In genomic region chr17:85948911-85949909, GRCm38 (mm10) we compare ENCODE assay signal across 9 mouse cellular contexts.
DNase-seq lines count a peak whose midpoint lies in the region; ATAC-seq and TF ChIP-seq lines count a peak whose summit lies in the region.
"Had no signal": no experiment of that assay in that cellular context is flagged by ENCODE, and none has a peak within 500 bp of the region (broad histone marks: within the 10 kb centered on the region; RNA-seq: fewer than 3 reads in every experiment).

No protein-coding gene starts in this region.

- 51% methylated on average over 11 of the region's 11 CpGs for WGBS in kidney, postnatal 0 days
- 77% methylated on average over 11 of the region's 11 CpGs for WGBS in embryonic facial prominence, embryonic 10.5 days
- WGBS in thymus, adult 2 months = 90% methylated on average over 11 of the region's 11 CpGs

- ATAC-seq in kidney, postnatal 0 days (replicated peaks; ENCODE audit: low FRiP score, low read depth) = no peak

- no peak for TF ChIP-seq POLR2A in thymus, adult 2 months (IDR thresholded peaks at IDR 0.05; ENCODE audit: control insufficient read depth, extremely low read depth, insufficient read depth, low read length, poor library complexity)

- no peak overlapping the region for H3K9ac ChIP-seq in kidney, postnatal 0 days (ENCODE audit: low read depth, low read length)
- H3K9ac ChIP-seq: liver, embryonic 14.5 days had no signal

- no peaks in the 10 kb centered on the region for H3K9me3 ChIP-seq in kidney, postnatal 0 days (replicated peaks; ENCODE audit: low read length)
- H3K9me3 ChIP-seq in embryonic facial prominence, embryonic 10.5 days = no peaks in the 10 kb centered on the region

- intact Hi-C loops in gastrocnemius, postnatal 36 days (cut with DNase I) = no loop called here

- H3K4me2 ChIP-seq in kidney, postnatal 0 days (ENCODE audit: low read length) = 0 out of 2 replicates have a peak overlapping the region, but pooled peaks have one; percentile 28

- TF ChIP-seq CTCF in kidney, postnatal 0 days (IDR thresholded peaks at IDR 0.05; ENCODE audit: low read depth) = no peak
- TF ChIP-seq CTCF in thymus, adult 2 months (IDR thresholded peaks at IDR 0.05; ENCODE audit: borderline replicate concordance, control insufficient read depth, extremely low read depth, insufficient read depth, low read length, poor library complexity) = no peak

- H3K36me3 ChIP-seq in kidney, postnatal 0 days (ENCODE audit: insufficient read depth, low read length) = no peaks in the 10 kb centered on the region
- no peaks in the 10 kb centered on the region for H3K36me3 ChIP-seq in embryonic facial prominence, embryonic 10.5 days (replicated peaks)
- no peaks in the 10 kb centered on the region for H3K36me3 ChIP-seq in thymus, adult 2 months (ENCODE audit: control insufficient read depth, insufficient read depth, low read length)

- no peak overlapping the region for H3K27ac ChIP-seq in kidney, postnatal 0 days
- no peak overlapping the region for H3K27ac ChIP-seq in embryonic facial prominence, embryonic 10.5 days (replicated peaks)
- no peak overlapping the region for H3K27ac ChIP-seq in thymus, adult 2 months (ENCODE audit: control insufficient read depth, insufficient read depth, low read length)
- H3K27ac ChIP-seq: liver, embryonic 14.5 days had no signal

- DNase-seq in kidney, postnatal 0 days (ENCODE audit: low spot score) = peak; percentile 35
- DNase-seq in kidney, adult 18-20 months = no peak
- DNase-seq in embryonic facial prominence, embryonic 10.5 days (ENCODE audit: low spot score) = peak; percentile 7
- peak; percentile 52 to 60 for DNase-seq in gastrocnemius, postnatal 36 days
- peak; percentile 12 for DNase-seq in lung, postnatal 25 days (ENCODE audit: low spot score)
- DNase-seq in natural killer cell, adult 2 months (ENCODE audit: low spot score in 2 of 2) = no peak
- DNase-seq in thymus, adult 2 months = no peak
- DNase-seq in spleen, adult 18-20 months = no peak

- H3K4me1 ChIP-seq in kidney, postnatal 0 days (replicated peaks; ENCODE audit: insufficient read depth, low read length) = no peaks in the 10 kb centered on the region
- peaks cover 17% of the 10 kb centered on the region for H3K4me1 ChIP-seq in embryonic facial prominence, embryonic 10.5 days
- no peaks in the 10 kb centered on the region for H3K4me1 ChIP-seq in thymus, adult 2 months (replicated peaks; ENCODE audit: control insufficient read depth, insufficient read depth, low read length)

- H3K27me3 ChIP-seq in kidney, postnatal 0 days (ENCODE audit: insufficient read depth, low read length) = no peaks in the 10 kb centered on the region
- H3K27me3 ChIP-seq in embryonic facial prominence, embryonic 10.5 days (replicated peaks; ENCODE audit: low read depth, poor library complexity, severe bottlenecking) = peaks cover 23% of the 10 kb centered on the region
- no peaks in the 10 kb centered on the region for H3K27me3 ChIP-seq in thymus, adult 2 months (ENCODE audit: control insufficient read depth, insufficient read depth, low read length)

- no peak overlapping the region for H3K4me3 ChIP-seq in kidney, postnatal 0 days (replicated peaks; ENCODE audit: low read depth, low read length)
- H3K4me3 ChIP-seq in embryonic facial prominence, embryonic 10.5 days = no peak overlapping the region
- H3K4me3 ChIP-seq in thymus, adult 2 months (ENCODE audit: control insufficient read depth, insufficient read depth, low read length) = no peak overlapping the region

Comparison
In these comparisons a context has a peak if more than half of its experiments do, and no peak if none do; other contexts are left out.
1. DNase-seq: peak in kidney, postnatal 0 days (single experiment), embryonic facial prominence, embryonic 10.5 days (single experiment), gastrocnemius, postnatal 36 days (2 of 2) and lung, postnatal 25 days (single experiment); none in kidney, adult 18-20 months (single experiment), natural killer cell, adult 2 months (0 of 2), thymus, adult 2 months (single experiment) and spleen, adult 18-20 months (0 of 2).